Mouse (Mus musculus): ENCODE data around the gene 4930556J24Rik.
"Not testable (repeated sequence)": the region's sequence is repeated elsewhere in the genome, so short reads cannot be mapped to it uniquely, and the experiment has no call there.

4930556J24Rik gene

GRCm38 (mm10) chr11:3920476-3920875 is 56.1 kb downstream of the 4930556J24Rik start:
- DNase-seq, result no peak

DNA sequence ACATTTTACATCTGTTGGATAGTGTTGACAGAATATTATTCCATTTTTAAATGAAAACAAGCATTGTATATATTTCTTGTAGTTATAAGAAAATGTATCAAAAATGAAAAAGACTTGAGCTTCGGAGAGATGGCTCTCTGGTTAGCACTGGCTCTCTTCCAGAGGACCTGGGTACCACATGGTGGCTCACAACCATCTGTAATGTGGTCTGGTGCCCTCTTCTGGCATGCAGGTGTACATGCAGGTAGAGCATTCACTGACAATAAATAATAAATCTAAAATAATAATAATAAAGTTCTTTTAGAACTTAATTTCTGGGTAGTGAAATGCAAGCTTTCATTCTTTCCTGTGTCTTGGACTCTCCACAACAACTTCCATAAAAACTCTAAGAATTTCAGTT is 57.8 kb downstream of the 4930556J24Rik start:
- no peak for DNase-seq

DNA sequence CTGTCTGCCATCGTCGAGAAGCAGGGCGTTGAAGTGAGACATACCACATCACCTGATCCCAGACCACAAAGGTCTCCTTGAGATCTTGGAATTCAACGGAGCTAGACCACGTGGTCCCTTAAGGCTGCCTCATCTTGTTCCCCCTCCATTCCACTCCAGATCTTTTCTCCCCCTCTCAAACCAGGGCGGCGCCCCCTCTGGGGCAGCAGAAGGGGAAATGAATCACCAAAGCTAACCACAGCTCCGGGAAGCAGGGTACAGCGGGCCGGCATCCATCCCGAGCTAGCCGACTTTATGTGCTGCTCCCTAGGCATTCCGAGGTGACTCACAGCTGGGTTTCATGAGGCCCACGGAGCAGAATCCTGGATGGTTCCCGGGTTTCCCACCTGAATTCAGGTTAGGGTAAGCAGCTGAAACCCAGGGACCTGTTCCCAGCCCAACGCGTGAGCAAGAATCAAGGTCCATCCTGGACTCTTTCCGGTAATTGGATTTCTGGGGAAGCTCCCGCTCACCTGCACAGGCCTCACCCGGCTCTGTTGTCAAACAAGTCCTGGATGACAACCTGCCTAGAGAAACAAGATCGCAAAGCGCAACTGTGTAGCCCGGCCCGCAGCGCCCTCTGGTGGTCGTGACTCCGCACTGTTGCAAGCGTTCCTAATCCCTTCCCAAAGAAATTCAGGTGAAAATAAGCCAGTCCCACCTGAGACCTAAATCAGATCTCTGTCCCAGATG is 62.3 kb downstream of the 4930556J24Rik start, which contains the start of gene Slc35e4:
TSS of gene Slc35e4 (minus strand) at position 556 of the 732 bp plus-strand sequence.
- peak; percentile 86 for DNase-seq

DNA sequence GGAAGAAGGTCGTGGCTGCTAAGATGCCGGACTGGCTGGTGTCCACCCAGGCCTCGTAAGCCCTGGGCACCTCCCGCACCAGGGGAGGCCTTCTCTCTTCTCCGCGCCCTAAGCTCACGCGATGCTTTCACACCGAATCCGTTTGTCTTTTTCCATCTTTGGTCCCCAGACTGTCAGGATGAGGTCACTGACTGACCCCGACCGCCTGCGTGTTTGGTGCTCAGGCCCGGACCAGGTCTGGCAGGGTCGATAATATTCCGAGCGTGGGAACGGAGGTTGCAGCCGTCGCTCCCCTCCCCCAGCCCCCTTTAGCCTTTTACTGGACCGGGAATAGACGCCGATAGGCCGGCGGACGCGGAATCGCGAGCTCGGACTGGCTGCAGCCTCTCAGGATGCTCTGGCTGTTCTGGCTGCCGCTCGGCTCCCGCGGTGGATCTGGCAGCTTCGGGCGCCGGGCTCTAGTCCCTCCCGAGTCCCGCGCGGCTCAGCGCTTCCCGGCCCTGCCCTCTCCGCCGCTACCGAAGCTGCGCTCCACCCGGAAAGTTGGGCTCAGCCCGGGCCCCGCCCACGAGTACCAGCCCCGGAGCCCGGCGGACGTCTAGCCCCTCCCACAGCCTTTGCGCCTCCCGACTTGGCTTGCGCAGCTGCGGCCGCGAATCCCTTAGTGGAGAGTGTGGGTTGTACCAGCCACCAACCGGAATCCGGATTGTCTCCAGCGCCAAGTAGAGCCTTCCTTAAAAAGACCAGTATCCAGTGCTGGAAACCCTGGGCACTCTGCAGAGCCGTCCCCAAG is 63.1 kb downstream of the 4930556J24Rik start:
- DNase-seq, result peak; percentile 95

GRCm38 (mm10) chr11:3912875-3913271 is 63.7 kb downstream of the 4930556J24Rik start:
- peak; percentile 73 for DNase-seq

- DNase-seq, result peak; percentile 64
Observed at GRCm38 (mm10) chr11:3912100-3912874, 64.3 kb downstream of the 4930556J24Rik start.

- DNase-seq, result not testable (repeated sequence)
Observed at GRCm38 (mm10) chr11:3911440-3911839, 65.1 kb downstream of the 4930556J24Rik start.

- peak; percentile 57 for DNase-seq
Observed at GRCm38 (mm10) chr11:3910513-3911310, 65.9 kb downstream of the 4930556J24Rik start.

DNA sequence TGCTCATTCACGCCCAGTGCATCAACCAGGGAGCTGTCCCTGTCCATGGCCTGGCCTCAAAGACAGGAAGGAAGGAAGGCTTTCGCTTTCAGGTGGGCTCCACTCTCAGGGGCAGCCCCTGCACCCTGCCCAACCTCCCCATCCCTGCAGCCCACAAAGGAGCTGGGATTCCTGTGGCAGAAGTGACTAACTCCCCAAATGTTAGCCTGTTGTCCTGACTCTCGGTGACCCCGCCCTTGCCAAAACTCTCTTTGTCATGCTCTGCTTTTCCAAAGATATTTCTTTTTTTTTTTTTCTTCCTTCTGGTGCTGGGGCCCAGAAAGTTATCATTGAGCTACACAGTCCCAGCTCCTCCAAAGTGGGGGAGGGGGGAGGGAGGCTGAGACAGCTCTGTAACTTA is 67.3 kb downstream of the 4930556J24Rik start:
- no peak for DNase-seq

- DNase-seq, result no peak
Observed at GRCm38 (mm10) chr11:3905446-3905845, 71.1 kb downstream of the 4930556J24Rik start.

DNA sequence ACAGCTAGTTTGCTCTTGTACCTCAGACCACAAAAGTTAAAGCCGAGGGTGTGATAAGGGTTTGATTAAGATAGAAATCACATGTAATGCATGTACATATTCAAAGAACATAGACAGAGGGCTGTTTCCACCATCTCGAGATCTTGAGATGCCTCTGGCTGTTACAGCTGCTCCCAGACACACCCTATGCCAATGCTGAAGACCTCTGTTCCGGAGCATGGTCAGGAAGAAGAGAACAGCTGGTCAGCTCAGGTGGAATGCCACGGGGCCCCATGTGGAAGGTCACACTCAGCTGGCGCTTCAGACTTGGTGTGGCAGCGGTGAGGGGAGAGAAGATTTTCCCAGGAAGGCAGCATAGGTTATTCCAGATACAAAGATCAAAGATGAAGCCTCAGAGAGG is 71.9 kb downstream of the 4930556J24Rik start:
- DNase-seq, result no peak

GRCm38 (mm10) chr11:3903046-3903445 is 73.5 kb downstream of the 4930556J24Rik start:
- peak; percentile 63 for DNase-seq

GRCm38 (mm10) chr11:3902516-3902915 is 74.1 kb downstream of the 4930556J24Rik start:
- no peak for DNase-seq

- no peak for DNase-seq
Observed at GRCm38 (mm10) chr11:3900296-3900695, 76.3 kb downstream of the 4930556J24Rik start.

GRCm38 (mm10) chr11:3895933-3896332 is 80.6 kb downstream of the 4930556J24Rik start:
- DNase-seq, result no peak

- no peak for DNase-seq
Observed at GRCm38 (mm10) chr11:3895458-3895857, 81.1 kb downstream of the 4930556J24Rik start.

DNA sequence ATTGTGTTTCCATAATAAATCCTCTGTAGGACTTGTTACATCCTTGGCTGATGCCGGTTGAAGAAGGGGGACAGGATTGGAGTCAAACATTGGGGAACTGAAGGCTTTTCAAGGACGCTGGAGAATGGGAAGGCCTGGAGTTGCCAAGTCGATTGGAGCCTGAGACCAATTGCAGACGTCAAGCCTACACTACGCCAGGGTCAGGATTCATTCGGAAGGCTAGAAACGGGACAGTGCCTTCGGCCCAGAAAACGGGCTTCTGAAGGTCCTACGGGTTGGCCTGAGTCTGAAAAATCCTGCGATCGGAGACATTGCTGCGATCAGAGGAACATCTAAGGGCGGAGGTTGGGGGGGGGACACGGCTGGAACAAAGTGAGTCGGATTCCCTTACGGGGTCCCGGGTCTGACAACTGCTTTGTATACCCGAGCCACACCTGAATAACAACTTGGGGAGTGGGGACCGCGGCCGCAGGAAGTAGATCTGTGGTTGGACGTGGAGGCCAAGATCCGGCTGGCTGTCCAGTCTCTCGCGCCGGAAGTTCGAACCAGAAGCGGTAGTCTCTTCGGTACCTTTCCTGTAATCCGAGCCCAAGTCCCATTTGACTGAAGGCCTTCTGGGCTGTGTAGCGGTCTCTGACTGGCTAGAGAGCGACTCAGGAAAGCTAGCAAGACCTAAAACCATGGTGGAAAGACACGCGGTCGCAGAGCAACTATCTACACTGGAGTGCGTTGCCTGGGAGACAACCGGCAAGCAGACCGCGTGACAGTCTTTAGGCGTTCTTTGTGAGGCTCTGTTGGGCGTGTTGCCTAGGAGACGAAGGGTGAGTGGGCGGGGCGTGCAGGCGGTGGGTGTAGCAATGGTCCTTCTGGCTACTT is 81.9 kb downstream of the 4930556J24Rik start, which contains the start of the genes 4921536K21Rik and Dusp18:
TSS of gene 4921536K21Rik (minus strand) at position 693 of the 876 bp plus-strand sequence.
TSS of gene Dusp18 (plus strand) at position 835 of the 876 bp plus-strand sequence.
- peak; percentile 68 for DNase-seq

GRCm38 (mm10) chr11:3893970-3894369 is 82.6 kb downstream of the 4930556J24Rik start:
- DNase-seq, result no peak

All from cerebellum, adult 9-11 months (tissue).